Mouse (Mus musculus) frontal cortex, adult 2 months (tissue): ENCODE results near the gene Cacna2d4. TPM values are rescaled to one million over a fixed set of nuclear protein-coding genes. Genes with fewer than 3 reads are reported as not detected.
A peak's percentile ranks its signal among the peaks of the same experiment; 100 is the strongest.

Source experiments
- DNase-seq, 2 experiments: peaks; one replicate each; pipeline ENCODE4 v3.0.0; 2022; ENCODE audit warnings: low spot score in 1 of 2; ENCODE audit errors: extremely low spot score in 1 of 2
- polyA plus RNA-seq: library from polyadenylated mRNA; depleted of rRNA; stranded (reverse); fragments of >200 nt; gene quantifications from 2 replicates; pipeline ENCODE4 v1.2.3, GENCODE M21; 2012

Cacna2d4 gene
- polyA plus RNA-seq, 1 experiment = 3.3 TPM

DNA sequence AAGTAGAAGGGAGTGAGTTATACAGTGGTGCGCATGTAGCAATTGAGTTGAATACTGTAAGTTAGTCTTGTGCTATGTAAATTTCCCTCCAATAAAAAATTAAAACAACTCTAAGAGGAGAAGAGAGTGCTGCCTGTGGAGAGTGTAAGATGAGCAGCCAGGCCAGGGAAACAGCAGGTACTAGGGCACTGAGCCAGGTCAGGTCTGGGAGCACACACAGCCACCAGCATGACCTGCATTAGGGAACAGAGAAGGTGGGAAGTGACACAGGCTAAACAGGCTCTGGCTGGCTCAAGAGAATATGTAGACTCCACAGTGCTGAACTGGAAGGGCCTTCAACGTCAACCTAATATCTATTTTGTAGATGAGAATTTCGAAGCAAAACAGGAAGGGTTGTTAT, 65.0 kb downstream of the Cacna2d4 start:
- no peak for DNase-seq

DNA sequence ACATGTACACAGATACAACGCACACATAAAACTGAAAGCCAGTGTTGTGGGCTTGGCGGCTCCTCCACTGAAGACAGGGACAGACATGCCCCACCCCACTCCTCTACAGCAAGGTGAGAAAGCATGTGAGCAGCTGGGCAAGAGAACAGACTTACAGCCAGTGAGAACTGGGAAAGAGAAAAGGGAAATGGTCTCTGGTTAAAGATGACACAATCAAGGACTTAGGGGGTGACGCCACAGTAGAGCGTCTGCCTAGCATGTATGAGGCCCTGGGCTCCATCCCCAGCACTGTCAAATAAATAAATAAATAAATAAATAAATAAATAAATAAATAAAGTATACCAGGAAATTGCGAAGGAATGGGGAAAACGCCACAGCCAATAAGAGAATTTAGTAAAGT, 67.0 kb downstream of the Cacna2d4 start:
- DNase-seq = no peak

DNA sequence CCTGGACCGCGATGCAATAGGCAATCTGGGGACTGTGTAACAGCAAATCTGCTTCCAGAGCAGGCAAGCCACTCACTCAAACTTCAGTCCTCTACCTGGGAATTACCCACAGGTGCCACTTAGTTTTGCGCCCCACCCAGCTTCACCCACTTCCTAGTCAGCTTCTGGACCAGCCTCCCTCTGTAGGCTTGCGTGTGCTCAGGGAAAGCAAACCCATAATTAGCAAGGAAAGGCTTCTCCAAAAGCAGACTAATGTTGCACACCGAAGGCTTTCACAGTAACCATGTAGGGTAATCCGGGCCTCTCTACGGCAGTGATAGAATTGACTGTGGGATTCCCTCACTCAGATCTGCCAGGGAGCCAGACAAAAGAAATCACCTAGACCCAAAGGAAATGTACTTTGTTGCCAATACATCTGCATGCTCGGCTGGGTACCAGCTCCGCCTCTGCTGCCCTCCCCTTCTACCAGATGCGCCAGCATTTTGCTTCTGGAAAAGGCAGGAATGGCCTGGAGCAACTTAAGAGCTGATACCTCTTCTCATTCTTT, 71.6 kb downstream of the Cacna2d4 start:
- peak in 1 of 2 experiments; percentile 48 for DNase-seq

DNA sequence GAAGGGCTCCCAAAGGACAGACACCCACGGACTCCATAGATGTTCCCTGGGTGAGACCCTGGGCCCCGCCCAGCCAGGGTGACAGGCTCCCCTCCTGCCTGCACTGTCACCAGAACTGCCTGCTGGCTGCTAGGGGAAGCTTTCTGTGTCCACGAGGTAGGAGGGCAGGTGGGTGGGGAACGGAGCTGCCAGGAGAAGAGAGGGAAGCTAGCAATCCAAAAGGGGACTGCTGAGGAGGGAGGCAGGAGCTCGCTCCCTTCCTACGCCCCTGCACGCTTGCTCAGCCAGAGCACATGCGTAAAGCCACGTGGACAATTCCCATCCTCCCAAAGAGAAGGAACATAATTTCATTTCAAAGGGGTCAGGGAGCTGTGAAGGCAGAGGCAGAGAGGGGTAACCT, 73.8 kb downstream of the Cacna2d4 start:
- peak; percentile 78 to 81 for DNase-seq

DNA sequence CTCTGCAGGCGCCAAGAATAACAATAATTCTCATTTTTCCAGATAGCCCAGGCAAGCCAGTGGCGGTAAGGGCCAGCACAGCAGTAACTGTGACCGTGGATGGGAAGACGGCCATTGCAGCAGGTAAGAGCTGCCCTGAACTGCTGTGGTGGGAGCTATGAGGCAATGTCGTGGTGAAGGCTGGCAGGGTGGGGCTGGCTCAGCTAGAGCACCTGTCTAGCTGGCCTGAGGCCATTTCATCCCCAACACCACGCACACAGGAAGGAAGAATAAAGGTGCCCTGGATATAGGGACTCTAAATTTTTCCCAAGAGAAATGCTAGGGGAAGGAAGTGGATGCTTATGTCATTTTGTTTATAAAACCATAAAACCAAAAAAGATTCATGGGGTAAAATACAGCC, 76.1 kb downstream of the Cacna2d4 start:
- no peak for DNase-seq

DNA sequence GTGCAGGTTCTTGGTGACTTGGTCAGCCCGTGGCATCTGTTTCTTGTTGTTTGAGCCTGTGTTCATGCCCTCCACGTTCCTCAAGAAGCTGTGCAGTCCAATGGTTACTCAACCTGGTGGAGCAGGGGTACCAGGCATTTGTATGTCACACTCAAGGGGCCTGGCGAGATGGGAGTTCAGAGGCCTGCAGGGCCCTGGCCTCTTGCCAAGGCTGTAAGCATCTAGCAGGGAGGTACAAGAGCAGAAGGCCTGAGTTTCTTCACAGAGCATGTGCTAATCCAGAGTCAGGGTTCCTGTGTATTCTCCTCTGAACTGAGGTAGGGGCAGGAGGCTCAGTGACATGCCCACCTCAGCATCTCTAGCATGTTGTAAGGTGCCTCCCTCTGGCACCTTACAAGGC, 76.8 kb downstream of the Cacna2d4 start:
- DNase-seq = no peak

DNA sequence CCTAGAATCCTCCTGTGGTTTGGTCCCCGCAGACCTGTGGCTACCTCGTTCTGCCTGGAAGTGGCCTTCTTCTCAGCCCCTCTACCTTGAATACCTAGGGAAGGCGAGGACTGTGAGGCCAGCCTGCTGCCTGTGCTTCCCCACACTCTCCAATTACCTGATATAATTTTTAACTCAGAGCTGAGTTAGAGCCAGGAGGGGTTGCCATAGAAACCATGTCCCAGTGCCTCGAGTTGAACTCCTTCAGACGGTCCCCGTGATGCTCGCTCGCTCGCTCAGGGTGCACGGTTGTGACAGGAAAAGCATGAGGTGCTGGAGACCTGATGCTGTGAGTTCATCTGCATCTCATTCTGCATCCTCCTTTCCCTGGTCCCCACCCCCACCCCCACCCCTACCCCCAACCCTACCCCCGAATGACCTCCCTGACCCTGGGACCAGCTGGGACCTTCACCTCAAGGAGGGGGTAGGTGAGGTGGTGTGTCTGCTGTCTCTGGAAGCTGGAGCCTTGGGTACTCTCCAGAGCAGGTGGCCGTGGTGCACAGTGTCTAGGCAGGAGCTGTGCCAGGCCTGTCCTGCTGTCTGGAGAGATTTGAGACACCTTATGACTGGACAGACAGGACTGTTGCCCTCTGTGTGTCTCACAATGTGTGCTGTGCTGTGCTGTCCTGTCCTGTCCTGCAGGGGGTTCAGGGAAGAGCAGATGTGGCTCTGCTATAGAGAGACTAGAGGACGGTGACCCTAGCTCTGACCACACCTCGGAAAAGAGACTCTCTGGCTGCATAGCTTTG, 77.5 kb downstream of the Cacna2d4 start:
- peak in 1 of 2 experiments; percentile 67 for DNase-seq

DNA sequence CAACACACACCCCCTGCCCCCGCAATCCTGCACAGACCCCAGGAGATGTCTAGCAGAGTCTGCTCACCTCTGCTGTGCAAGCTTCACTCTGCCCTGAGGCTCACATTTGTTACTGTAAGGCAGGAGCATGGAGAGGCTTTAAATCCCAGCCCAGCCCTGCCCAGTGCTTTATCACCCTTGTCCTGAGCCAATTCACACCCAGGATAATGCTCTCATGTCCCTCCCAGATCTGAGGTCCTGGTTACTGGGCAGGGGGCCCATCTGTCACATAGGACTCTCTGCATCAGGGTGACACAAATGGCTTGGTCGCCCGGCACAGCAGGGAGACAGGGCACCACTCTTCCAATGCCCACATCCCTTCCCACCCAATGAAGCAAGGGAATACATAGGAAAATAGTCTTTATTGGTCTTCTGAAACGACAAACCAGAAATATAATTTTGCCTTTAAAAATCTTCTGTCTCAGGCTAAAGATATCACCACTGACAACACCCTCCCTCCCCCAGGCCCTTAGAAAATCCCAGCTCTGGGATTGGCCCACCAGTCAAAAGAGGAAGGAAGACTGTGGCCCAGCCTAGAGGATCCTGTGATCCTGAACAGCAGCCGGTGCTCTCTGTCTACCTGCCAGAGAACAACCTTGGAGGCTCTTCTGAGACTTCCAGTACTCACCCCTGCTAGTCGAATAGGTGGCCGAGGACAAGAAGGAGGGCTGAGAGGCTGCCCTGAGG, 78.6 kb downstream of the Cacna2d4 start:
- peak in 1 of 2 experiments; percentile 58 for DNase-seq

DNA sequence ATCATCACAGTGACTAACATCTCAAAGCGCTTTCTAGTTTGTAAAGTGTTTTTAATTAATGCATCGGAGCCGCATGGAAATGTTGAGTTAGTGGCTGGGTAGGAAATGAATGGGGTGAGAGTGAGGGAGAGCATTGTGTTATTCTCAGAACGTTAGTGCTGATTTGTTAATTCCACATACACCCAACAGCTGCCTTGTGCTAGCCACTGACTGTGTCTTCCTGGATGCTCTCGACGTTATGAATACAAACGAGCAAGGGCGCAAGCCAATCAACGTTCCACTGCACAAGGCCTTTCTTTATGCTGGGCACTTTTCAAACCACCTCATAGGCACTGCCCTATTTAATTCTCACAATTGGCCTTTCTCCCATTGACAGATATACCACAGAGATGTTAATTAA, 82.4 kb downstream of the Cacna2d4 start:
- peak in 1 of 2 experiments; percentile 46 for DNase-seq

DNA sequence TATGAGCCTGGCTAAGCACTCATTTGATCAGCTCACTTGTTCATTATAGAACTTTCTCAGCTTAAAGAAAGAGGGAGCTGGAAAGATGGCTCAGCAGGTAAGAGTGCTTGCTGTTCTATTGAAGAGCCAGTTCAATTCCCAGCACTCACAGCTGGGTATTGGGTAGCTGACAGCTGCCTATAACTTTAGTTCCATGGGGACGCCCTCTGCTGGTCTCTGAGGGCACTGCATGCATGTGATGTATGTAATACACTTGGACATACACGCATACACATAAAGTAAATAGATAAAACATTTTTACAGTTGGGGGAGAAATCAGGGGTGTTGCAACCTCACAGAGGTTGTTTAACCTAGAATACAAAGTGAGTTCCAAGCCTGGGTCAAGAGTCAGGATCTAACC, 83.0 kb downstream of the Cacna2d4 start:
- peak in 1 of 2 experiments; percentile 54 for DNase-seq

DNA sequence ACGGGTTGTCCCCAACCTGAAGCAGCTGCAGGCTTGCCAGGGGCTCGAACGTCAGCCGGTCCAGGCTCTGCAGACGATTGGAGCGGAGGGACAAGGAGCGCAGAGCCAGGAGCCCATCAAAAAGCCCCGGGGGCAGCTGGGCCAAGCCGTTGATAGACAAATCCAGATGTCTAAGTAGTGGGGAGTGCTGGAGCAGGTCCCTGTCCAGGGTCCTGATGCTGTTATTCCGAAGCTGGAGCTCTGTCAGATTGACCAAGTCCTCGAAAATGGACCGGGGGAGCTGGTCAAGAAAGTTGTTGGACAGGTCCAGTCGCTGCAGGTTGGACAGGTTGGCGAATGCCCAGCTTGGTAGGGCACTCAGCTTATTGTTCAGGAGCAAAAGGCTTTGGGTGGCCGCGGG, 84.2 kb downstream of the Cacna2d4 start:
- DNase-seq = no peak

DNA sequence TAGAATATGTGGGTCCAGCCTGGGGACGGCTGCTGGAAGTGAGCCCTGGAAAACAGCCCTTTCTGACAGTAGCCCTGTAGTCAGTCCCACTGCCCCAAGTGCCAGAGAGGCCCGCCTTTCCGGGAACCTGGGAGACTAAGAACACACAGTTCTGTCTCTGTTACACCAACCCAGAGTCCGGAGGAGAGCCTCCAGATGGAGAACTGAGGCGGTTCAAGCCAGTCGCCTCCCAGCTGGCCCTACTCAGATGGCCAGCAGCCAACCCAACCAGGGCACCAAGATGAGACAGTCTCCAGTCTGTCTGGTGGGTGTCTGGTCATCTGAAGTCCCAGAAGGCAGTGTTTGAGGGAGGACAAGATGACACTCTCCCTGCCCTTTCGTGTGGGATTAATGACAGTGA, 85.4 kb downstream of the Cacna2d4 start:
- DNase-seq = peak in 1 of 2 experiments; percentile 42

DNA sequence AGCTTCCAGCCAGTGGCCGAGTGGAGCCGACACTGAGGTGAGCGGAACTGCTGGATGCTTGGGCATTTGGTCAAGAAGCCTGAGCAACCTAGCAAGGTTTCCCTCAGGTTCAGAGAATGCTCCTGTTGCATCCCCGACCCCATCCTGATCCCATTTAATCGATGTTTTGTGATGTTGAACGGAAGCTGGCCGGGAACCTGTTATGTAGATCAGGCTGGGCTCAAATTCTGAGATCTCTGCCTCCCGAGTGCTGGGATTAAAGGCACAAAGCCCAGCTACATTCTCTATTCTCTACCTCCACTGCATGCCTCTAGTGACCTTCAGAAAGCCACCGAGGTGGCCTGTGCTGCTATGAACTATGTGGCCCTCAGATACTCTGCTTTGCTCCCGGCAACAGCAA, 88.5 kb downstream of the Cacna2d4 start:
- no peak for DNase-seq

DNA sequence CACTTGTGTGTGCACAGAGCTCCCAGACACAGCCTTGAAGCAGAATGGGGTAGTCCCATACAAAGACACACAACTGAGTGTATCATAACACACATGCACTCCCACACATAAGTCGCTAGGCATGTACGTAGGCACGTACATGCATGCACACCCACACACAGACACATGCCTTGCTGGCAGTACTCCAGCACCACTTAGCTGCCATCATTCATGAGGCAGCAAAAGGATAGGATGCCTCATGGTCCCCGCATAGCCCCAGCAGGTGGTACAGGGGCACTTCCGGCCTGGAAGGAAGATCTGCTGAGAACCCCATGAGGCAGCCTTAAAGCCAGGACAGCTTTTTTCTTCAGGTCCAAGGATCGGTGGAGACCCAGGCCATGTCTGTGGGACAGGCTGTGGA, 89.7 kb downstream of the Cacna2d4 start:
- DNase-seq = peak in 1 of 2 experiments; percentile 45

DNA sequence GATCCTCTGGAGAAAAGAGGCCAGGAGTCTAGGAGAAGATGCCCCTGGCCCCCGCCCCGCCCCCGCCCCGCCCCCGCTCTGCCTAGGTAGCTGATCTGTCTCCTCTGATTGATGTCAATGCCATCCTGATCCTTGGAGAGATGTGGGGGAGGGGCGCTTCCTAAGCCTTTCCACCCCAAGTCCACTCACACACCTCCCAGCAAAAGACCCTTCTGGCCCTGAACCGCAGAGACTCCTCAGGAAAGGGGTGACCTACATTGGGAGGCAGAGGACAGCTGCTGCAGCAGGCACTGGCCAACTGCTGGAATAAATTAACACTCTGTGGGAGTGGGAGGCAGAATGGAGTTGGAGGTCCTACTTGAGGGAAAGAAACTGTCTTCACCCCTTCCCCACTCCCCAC, 90.2 kb downstream of the Cacna2d4 start:
- no peak for DNase-seq

DNA sequence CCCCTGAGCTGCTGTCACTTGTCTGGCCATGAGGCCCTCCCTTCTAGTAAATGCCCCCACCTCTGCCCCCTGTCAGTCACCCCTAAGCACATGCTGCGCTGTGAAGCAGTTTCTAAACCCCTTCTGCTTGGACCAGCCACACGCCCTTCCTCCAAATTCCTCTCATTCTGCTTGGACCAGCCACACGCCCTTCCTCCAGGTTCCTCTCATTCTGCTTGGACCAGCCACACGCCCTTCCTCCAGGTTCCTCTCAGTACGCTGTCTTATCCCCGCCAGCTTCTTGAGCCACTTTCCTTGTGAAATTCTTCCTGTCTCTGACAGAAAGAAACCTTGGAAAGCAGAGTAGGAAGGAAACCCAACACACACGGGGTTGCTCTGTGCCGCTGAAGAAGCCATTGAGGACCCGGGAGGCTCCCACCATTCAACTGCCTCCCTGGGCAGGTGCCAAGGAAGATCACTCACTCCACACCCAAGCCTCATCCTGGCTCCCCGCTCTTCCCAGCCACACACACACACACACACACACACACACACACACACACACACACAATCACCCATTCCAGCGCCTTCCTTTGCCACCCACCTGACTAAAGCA, 92.3 kb downstream of the Cacna2d4 start:
- peak in 1 of 2 experiments; percentile 49 for DNase-seq

DNA sequence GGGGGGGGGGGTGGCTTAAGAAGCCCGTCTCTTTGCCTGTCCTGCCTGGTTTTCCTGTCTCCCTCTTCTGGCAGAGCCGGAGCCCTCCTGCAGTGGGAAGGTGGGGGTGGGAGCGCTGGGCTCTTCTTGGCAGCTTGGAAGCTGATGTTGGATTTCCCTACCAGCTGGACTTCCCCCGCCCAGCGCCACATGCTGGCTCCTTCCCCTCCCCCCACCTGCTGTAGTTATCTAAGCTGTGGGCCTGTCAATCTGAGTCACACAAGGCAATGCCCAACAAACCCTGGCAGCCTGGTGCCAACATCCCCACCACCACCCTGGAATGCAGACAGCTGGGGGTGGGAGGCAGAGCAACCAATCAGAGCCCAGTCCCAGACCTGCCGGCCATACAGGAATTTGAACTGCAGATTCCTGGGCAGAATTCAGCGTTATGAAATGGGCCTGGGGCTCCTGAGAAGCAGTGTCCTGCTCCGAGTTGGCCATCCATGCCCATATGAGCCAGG, 92.9 kb downstream of the Cacna2d4 start:
- DNase-seq = peak; percentile 90 to 92

DNA sequence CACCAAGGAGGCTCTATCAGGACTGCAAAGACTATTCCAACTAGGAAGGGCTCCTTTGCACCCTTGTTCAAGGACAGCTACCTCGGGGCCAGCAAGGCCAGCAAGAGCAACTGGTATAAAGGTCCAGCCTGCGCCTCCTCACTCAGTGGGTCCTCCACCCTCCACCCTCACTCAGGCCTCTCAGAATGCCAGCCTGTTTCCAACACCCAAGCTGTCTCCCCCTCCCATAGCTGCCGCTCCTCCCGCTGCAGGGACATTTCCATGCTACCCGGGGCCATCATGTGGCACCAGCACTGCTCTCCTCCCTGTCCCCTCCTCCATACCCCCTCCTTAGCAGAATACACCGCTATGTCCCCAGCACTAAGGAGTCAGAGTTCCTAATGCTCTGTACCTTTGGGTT, 93.6 kb downstream of the Cacna2d4 start:
- peak in 1 of 2 experiments; percentile 54 for DNase-seq

DNA sequence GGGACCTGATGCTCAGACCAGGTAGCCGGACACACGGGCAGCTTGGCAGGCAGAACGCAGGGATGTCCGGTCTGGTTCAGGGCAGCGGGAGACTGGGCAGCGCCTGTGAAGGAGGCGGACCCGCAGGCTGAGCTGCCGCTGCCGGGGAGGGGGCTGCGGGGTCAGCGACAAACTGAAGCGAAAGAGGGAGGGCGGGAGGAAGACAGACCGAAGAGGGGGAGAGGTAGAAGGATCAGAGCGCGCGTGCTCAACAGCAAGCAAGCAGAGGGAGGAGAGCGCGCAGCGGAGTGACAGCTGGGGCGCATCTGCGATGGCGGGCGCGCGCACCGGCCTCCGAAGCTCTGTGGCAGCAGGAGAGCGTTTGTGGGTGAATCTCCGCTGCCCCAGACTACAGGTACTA, 94.2 kb downstream of the Cacna2d4 start, which contains the start of gene Lrtm2:
Gene Lrtm2 (minus strand): TSS at position 261 of the 400 bp plus-strand sequence.
- peak; percentile 63 to 85 for DNase-seq

DNA sequence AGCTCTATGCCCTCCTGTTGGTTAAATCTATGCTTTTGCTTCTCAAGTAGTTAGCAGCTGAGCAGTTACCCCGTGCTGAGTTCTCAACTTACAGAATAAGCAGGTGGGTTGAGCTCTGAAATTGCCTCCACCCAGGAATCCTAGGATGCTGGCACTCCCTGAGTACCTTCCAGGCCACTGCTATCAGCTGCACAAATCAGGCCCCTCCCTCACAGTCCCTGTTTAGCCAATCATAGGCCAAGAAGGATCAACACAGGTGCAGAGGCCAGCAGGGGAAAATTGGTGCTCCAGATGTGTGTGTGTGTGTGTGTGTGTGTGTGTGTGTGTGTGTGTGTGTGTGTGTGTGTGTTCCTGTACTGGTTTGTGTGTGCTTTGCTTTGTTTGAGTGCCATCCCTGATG, 95.8 kb downstream of the Cacna2d4 start:
- no peak for DNase-seq

DNA sequence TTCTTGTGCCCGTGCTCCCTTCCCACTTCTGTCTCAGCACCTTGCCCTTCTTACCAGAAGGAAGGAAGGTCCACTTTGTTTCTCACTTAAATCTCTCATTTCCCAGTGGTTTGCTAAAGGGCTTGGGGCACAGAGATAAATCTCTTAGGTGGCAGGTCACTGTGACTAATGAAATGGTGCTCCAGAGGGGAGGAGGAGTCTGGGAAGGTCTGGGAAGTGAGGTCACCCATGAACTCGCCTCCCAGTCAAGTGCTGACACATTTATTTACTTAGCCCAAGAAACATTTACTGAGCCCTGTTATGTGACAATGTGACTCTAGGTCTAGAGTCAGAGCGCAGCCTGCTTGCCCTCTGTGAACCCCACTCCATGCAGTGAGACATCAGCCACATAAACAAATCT, 96.9 kb downstream of the Cacna2d4 start:
- no peak for DNase-seq
